Mouse (Mus musculus): ENCODE measurements around the gene Serping1. TPM values are rescaled to one million over a fixed set of nuclear protein-coding genes. Genes with fewer than 3 reads are reported as not detected.

Serping1 gene
- polyA plus RNA-seq, 1 experiment from 2014 or later: 32.2 TPM

MicroRNAs encoded within 50 kb of the gene (microRNA counts, 519-probe panel; counts per million panel counts)
- microRNA mmu-miR-130a: 7,616 counts per million, percentile 93 among the panel's probes with 10 or more counts

Small RNA genes lying within 50 kb of the gene (microRNA-seq; reads per million reads assigned to microRNA genes)
- gene Mir130a: 23,192 reads per million, percentile 98 among the genes with 10 or more reads in this experiment

Other genes with a start within 250 kb of the Serping1 start
- 105 and 109 TPM in 2 replicates for gene Ctnnd1, start 124.7 kb downstream of the Serping1 start, polyA plus RNA-seq (2016; fragmentation: Nextera tagmentation; extraction: Ambion mirVana)
- 0.10 TPM in 2 replicates for gene Btbd18, start 116.4 kb downstream of the Serping1 start, polyA plus RNA-seq (2016; fragmentation: Nextera tagmentation; extraction: Ambion mirVana)
- 279 and 282 TPM in 2 replicates for gene Selenoh, start 104.7 kb downstream of the Serping1 start, polyA plus RNA-seq (2016; fragmentation: Nextera tagmentation; extraction: Ambion mirVana)
- not detected in 2 replicates for gene Gm28635, start 97.4 kb downstream of the Serping1 start, polyA plus RNA-seq (2016; fragmentation: Nextera tagmentation; extraction: Ambion mirVana)
- 28.8 and 30.3 TPM in 2 replicates for gene Med19, start 97.0 kb downstream of the Serping1 start, polyA plus RNA-seq (2016; fragmentation: Nextera tagmentation; extraction: Ambion mirVana)
- gene Tmx2, start 96.3 kb downstream of the Serping1 start, polyA plus RNA-seq (2016; fragmentation: Nextera tagmentation; extraction: Ambion mirVana): 154 and 158 TPM in 2 replicates
- gene Zdhhc5, start 60.3 kb downstream of the Serping1 start, polyA plus RNA-seq (2016; fragmentation: Nextera tagmentation; extraction: Ambion mirVana): 35.4 and 38.9 TPM in 2 replicates
- gene Clp1, start 48.1 kb downstream of the Serping1 start, polyA plus RNA-seq (2016; fragmentation: Nextera tagmentation; extraction: Ambion mirVana): 22.7 and 23.6 TPM in 2 replicates
- gene Ypel4, start 41.4 kb downstream of the Serping1 start, polyA plus RNA-seq (2016; fragmentation: Nextera tagmentation; extraction: Ambion mirVana): 10.0 and 11.5 TPM in 2 replicates
- 8.5 and 9.2 TPM in 2 replicates for gene Gm19426, start 31.8 kb downstream of the Serping1 start, polyA plus RNA-seq (2016; fragmentation: Nextera tagmentation; extraction: Ambion mirVana)
- gene Ube2l6, start 23.4 kb upstream of the Serping1 start, polyA plus RNA-seq (2016; fragmentation: Nextera tagmentation; extraction: Ambion mirVana): 90.0 and 95.3 TPM in 2 replicates
- 0.17 and 0.43 TPM in 2 replicates for gene Smtnl1, start 47.2 kb upstream of the Serping1 start, polyA plus RNA-seq (2016; fragmentation: Nextera tagmentation; extraction: Ambion mirVana)
- 62.2 and 65.6 TPM in 2 replicates for gene Timm10, start 51.6 kb upstream of the Serping1 start, polyA plus RNA-seq (2016; fragmentation: Nextera tagmentation; extraction: Ambion mirVana)
- 21.8 and 23.0 TPM in 2 replicates for gene Slc43a1, start 63.4 kb upstream of the Serping1 start, polyA plus RNA-seq (2016; fragmentation: Nextera tagmentation; extraction: Ambion mirVana)
- 0.67 and 1.2 TPM in 2 replicates for gene Rtn4rl2, start 111.3 kb upstream of the Serping1 start, polyA plus RNA-seq (2016; fragmentation: Nextera tagmentation; extraction: Ambion mirVana)
- gene Slc43a3, start 161.1 kb upstream of the Serping1 start, polyA plus RNA-seq (2016; fragmentation: Nextera tagmentation; extraction: Ambion mirVana): 33.6 and 35.0 TPM in 2 replicates
- 0.39 and 3.1 TPM in 2 replicates for gene Prg2, start 205.0 kb upstream of the Serping1 start, polyA plus RNA-seq (2016; fragmentation: Nextera tagmentation; extraction: Ambion mirVana)
- 0.49 TPM in 1 of 2 replicates, not detected in the other for gene Prg3, start 212.8 kb upstream of the Serping1 start, polyA plus RNA-seq (2016; fragmentation: Nextera tagmentation; extraction: Ambion mirVana)